Mouse (Mus musculus) limb, embryonic 15.5 days (tissue): Measurements from ENCODE around the gene Kif6. TPM values are rescaled to one million over a fixed set of nuclear protein-coding genes. Genes with fewer than 3 reads are reported as not detected.

Experiments
- ATAC-seq: fragments of 200-750 bp; cut with Nextera tagmentation; 2 replicates; pipeline ENCODE4 v1.8.0; 2017; ENCODE audit warnings: low read depth, moderate TSS enrichment; ENCODE audit not compliant: insufficient number of reproducible peaks, low FRiP score, low TSS enrichment
- H3K27ac ChIP-seq: fragments of 300-500 bp; sonication (generic); 2 replicates; pipeline ENCODE4 v1.5.1; 2015; ENCODE audit warnings: moderate library complexity, mild to moderate bottlenecking, inconsistent platforms
- H3K27me3 ChIP-seq: fragments of 300-500 bp; sonication (generic); 2 replicates; pipeline ENCODE4 v1.6.1; 2015; ENCODE audit warnings: inconsistent platforms
- H3K36me3 ChIP-seq: fragments of 300-500 bp; sonication (generic); 2 replicates; pipeline ENCODE4 v1.6.1; 2015; ENCODE audit warnings: inconsistent platforms
- H3K4me1 ChIP-seq: fragments of 300-500 bp; sonication (generic); 2 replicates; pipeline ENCODE4 v1.6.1; 2015; ENCODE audit warnings: inconsistent platforms
- H3K4me2 ChIP-seq: fragments of 300-500 bp; sonication (generic); 2 replicates; pipeline ENCODE4 v1.6.1; 2015; ENCODE audit warnings: mild to moderate bottlenecking, inconsistent platforms
- H3K4me3 ChIP-seq: fragments of 300-500 bp; sonication (generic); 2 replicates; pipeline ENCODE4 v1.5.1; 2015; ENCODE audit warnings: mild to moderate bottlenecking, inconsistent platforms
- H3K9ac ChIP-seq: fragments of 300-500 bp; sonication (generic); 2 replicates; pipeline ENCODE4 v1.6.1; 2015; ENCODE audit warnings: inconsistent platforms
- H3K9me3 ChIP-seq: fragments of 300-500 bp; sonication (generic); 2 replicates; pipeline ENCODE4 v1.6.1; 2016; ENCODE audit warnings: inconsistent platforms
- whole genome bisulfite sequencing: fragments of 180-500 bp; shearing (Covaris S2); methylation state at CpG from one replicate; pipeline ENCODE4 v1.1.7; 2015; 5-methylcytosine and 5-hydroxymethylcytosine counted together
- polyA plus RNA-seq: library from polyadenylated mRNA; unstranded; fragments of >200 nt; fragmentation: Nextera tagmentation; extraction: Ambion mirVana; gene quantifications from 2 replicates; pipeline ENCODE4 v1.2.1, GENCODE M21; 2015

The Kif6 gene
- polyA plus RNA-seq, 1 experiment from 2014 or later, result 1.3 TPM

- H3K4me3 ChIP-seq, result no peak overlapping the region
- no peak for ATAC-seq
- no peak overlapping the region for H3K4me2 ChIP-seq
- 63% methylated on average over 5 of the region's 5 CpGs for WGBS
- H3K36me3 ChIP-seq, result no peaks in the 10 kb centered on the region
- no peaks in the 10 kb centered on the region for H3K9me3 ChIP-seq
- H3K9ac ChIP-seq, result no peak overlapping the region
- H3K27ac ChIP-seq, result no peak overlapping the region
- H3K4me1 ChIP-seq, result peaks cover 9% of the 10 kb centered on the region
- no peaks in the 10 kb centered on the region for H3K27me3 ChIP-seq
Observed at GRCm38 (mm10) chr17:49834044-49834545, 219.2 kb downstream of the Kif6 start.

GRCm38 (mm10) chr17:49837417-49837816 is 222.5 kb downstream of the Kif6 start:
- Histone ChIP-seq H3K9ac (no peak overlapping the region), H3K27me3 (no peaks in the 10 kb centered on the region), H3K4me2 (no peak overlapping the region), H3K36me3 (no peaks in the 10 kb centered on the region), H3K9me3 (no peaks in the 10 kb centered on the region), H3K27ac (no peak overlapping the region), H3K4me1 (no peaks in the 10 kb centered on the region; the same call in 1 of the 2 replicates), H3K4me3 (no peak overlapping the region)
- ATAC-seq, result no peak
- WGBS, result 51% methylated on average over 5 of the region's 5 CpGs

- Histone ChIP-seq H3K9me3 (no peaks in the 10 kb centered on the region), H3K4me1 (no peaks in the 10 kb centered on the region; the same call in 1 of the 2 replicates), H3K27ac (peak overlapping the region; percentile 4; the same call in 1 of the 2 replicates), H3K9ac (no peak overlapping the region), H3K4me3 (no peak overlapping the region), H3K27me3 (no peaks in the 10 kb centered on the region), H3K4me2 (no peak overlapping the region), H3K36me3 (no peaks in the 10 kb centered on the region)
- WGBS, result 60% methylated on average over 3 of the region's 3 CpGs
- ATAC-seq, result no peak
Observed at GRCm38 (mm10) chr17:49839243-49839642, 224.3 kb downstream of the Kif6 start.

- H3K9me3 ChIP-seq, result no peaks in the 10 kb centered on the region
- WGBS, result 63% methylated on average over 3 of the region's 3 CpGs
- no peak overlapping the region for H3K4me3 ChIP-seq
- no peak for ATAC-seq
- no peak overlapping the region for H3K9ac ChIP-seq
- no peaks in the 10 kb centered on the region for H3K36me3 ChIP-seq
- H3K27me3 ChIP-seq, result no peaks in the 10 kb centered on the region
- H3K27ac ChIP-seq, result no peak overlapping the region
- peaks cover 8% of the 10 kb centered on the region; the same call in 1 of the 2 replicates for H3K4me1 ChIP-seq
- no peak overlapping the region for H3K4me2 ChIP-seq
Observed at GRCm38 (mm10) chr17:49851210-49851609, 236.3 kb downstream of the Kif6 start.

GRCm38 (mm10) chr17:49852183-49852582 is 237.2 kb downstream of the Kif6 start:
- no peak for ATAC-seq
- WGBS, result 61% methylated on average over 3 of the region's 3 CpGs

GRCm38 (mm10) chr17:49855785-49856184 is 240.8 kb downstream of the Kif6 start:
- Histone ChIP-seq H3K4me3 (no peak overlapping the region), H3K27ac (no peak overlapping the region), H3K9me3 (no peaks in the 10 kb centered on the region)

More at GRCm38 (mm10) chr17:49852183-49852582, 237.2 kb downstream of the Kif6 start:
- peaks cover 8% of the 10 kb centered on the region; the same call in 1 of the 2 replicates for H3K4me1 ChIP-seq
- H3K9me3 ChIP-seq, result no peaks in the 10 kb centered on the region
- H3K27ac ChIP-seq, result no peak overlapping the region
- no peaks in the 10 kb centered on the region for H3K36me3 ChIP-seq
- H3K27me3 ChIP-seq, result no peaks in the 10 kb centered on the region
- H3K4me3 ChIP-seq, result no peak overlapping the region
- no peak overlapping the region for H3K9ac ChIP-seq
- no peak overlapping the region for H3K4me2 ChIP-seq

GRCm38 (mm10) chr17:49860057-49860816 is 245.3 kb downstream of the Kif6 start:
- Histone ChIP-seq H3K36me3 (no peaks in the 10 kb centered on the region), H3K4me3 (no peak overlapping the region), H3K9me3 (no peaks in the 10 kb centered on the region), H3K27ac (no peak overlapping the region), H3K9ac (no peak overlapping the region), H3K27me3 (no peaks in the 10 kb centered on the region), H3K4me1 (peaks cover 6% of the 10 kb centered on the region), H3K4me2 (no peak overlapping the region)
- WGBS, result 87% methylated on average over 10 of the region's 10 CpGs
- no peak for ATAC-seq

More at GRCm38 (mm10) chr17:49855785-49856184, 240.8 kb downstream of the Kif6 start:
- WGBS, result 25% methylated on average over 4 of the region's 4 CpGs
- no peak overlapping the region for H3K9ac ChIP-seq
- H3K4me1 ChIP-seq, result peaks cover 8% of the 10 kb centered on the region; the same call in 1 of the 2 replicates
- no peaks in the 10 kb centered on the region for H3K27me3 ChIP-seq
- H3K4me2 ChIP-seq, result no peak overlapping the region
- ATAC-seq, result no peak
- H3K36me3 ChIP-seq, result no peaks in the 10 kb centered on the region

GRCm38 (mm10) chr17:49863597-49863996 is 248.7 kb downstream of the Kif6 start:
- H3K9me3 ChIP-seq, result no peaks in the 10 kb centered on the region
- H3K36me3 ChIP-seq, result no peaks in the 10 kb centered on the region
- H3K4me1 ChIP-seq, result peaks cover 19% of the 10 kb centered on the region
- no peak for ATAC-seq
- no peak overlapping the region for H3K4me3 ChIP-seq
- H3K4me2 ChIP-seq, result no peak overlapping the region
- H3K9ac ChIP-seq, result no peak overlapping the region
- 59% methylated on average over 5 of the region's 5 CpGs for WGBS
- H3K27ac ChIP-seq, result peak overlapping the region; percentile 60; the same call in 1 of the 2 replicates
- no peaks in the 10 kb centered on the region for H3K27me3 ChIP-seq

- no peak overlapping the region for H3K4me2 ChIP-seq
- no peak for ATAC-seq
- H3K9ac ChIP-seq, result no peak overlapping the region
- WGBS, result 78% methylated on average over 2 of the region's 2 CpGs
- H3K27ac ChIP-seq, result no peak overlapping the region
- no peaks in the 10 kb centered on the region for H3K9me3 ChIP-seq
- H3K4me3 ChIP-seq, result no peak overlapping the region
- peaks cover 19% of the 10 kb centered on the region for H3K4me1 ChIP-seq
- H3K27me3 ChIP-seq, result no peaks in the 10 kb centered on the region; the same call in 1 of the 2 replicates
- H3K36me3 ChIP-seq, result no peaks in the 10 kb centered on the region
Observed at GRCm38 (mm10) chr17:49865604-49866003, 250.7 kb downstream of the Kif6 start.

GRCm38 (mm10) chr17:49866653-49867215 is 251.8 kb downstream of the Kif6 start:
- WGBS, result 56% methylated on average over 8 of the region's 8 CpGs
- no peak overlapping the region for H3K4me3 ChIP-seq
- H3K36me3 ChIP-seq, result no peaks in the 10 kb centered on the region
- ATAC-seq, result no peak
- H3K9ac ChIP-seq, result no peak overlapping the region
- no peaks in the 10 kb centered on the region for H3K9me3 ChIP-seq
- H3K27me3 ChIP-seq, result peaks cover 5% of the 10 kb centered on the region; the same call in 1 of the 2 replicates
- no peak overlapping the region for H3K27ac ChIP-seq
- no peak overlapping the region for H3K4me2 ChIP-seq
- H3K4me1 ChIP-seq, result peaks cover 19% of the 10 kb centered on the region

- Histone ChIP-seq H3K36me3 (no peaks in the 10 kb centered on the region), H3K9ac (no peak overlapping the region), H3K4me3 (no peak overlapping the region), H3K27me3 (peaks cover 5% of the 10 kb centered on the region; the same call in 1 of the 2 replicates), H3K9me3 (no peaks in the 10 kb centered on the region), H3K27ac (peak overlapping the region; percentile 54; the same call in 1 of the 2 replicates), H3K4me1 (peaks cover 19% of the 10 kb centered on the region), H3K4me2 (no peak overlapping the region)
- no peak for ATAC-seq
- 20% methylated on average over 13 of the region's 13 CpGs for WGBS
Observed at GRCm38 (mm10) chr17:49867321-49868137, 252.6 kb downstream of the Kif6 start.
